Mouse (Mus musculus) stomach, postnatal 0 days (tissue): Measurements from ENCODE around the gene Gstt1. TPM values are rescaled to one million over a fixed set of nuclear protein-coding genes. Genes with fewer than 3 reads are reported as not detected.

Experiments used
- ATAC-seq: fragments of 200-750 bp; cut with Nextera tagmentation; 2 replicates; pipeline ENCODE4 v1.8.0; 2017; ENCODE audit not compliant: low FRiP score, low TSS enrichment
- DNase-seq: peaks from one replicate; pipeline ENCODE4 v3.0.0-alpha.2; 2016; ENCODE audit warnings: low spot score
- H3K27ac ChIP-seq: fragments of 300-500 bp; sonication (generic); replicated peaks from 2 replicates; pipeline ENCODE4 v1.5.1; 2014; ENCODE audit warnings: mild to moderate bottlenecking, control low read depth
- H3K27me3 ChIP-seq: fragments of 300-500 bp; sonication (generic); 2 replicates; pipeline ENCODE4 v1.6.1; 2014; ENCODE audit warnings: low read length; ENCODE audit not compliant: control insufficient read depth, insufficient read depth
- H3K36me3 ChIP-seq: fragments of 300-500 bp; sonication (generic); 2 replicates; pipeline ENCODE4 v1.6.1; 2014; ENCODE audit warnings: low read length, mixed read lengths; ENCODE audit not compliant: control insufficient read depth, insufficient read depth
- H3K4me1 ChIP-seq: fragments of 300-500 bp; sonication (generic); replicated peaks from 2 replicates; pipeline ENCODE4 v1.6.1; 2014; ENCODE audit warnings: antibody characterized with exemption; ENCODE audit not compliant: control insufficient read depth, insufficient read depth
- H3K4me2 ChIP-seq: fragments of 300-500 bp; sonication (generic); replicated peaks from 2 replicates; pipeline ENCODE4 v1.6.1; 2014; ENCODE audit warnings: low read depth, mild to moderate bottlenecking, control low read depth, moderate library complexity
- H3K4me3 ChIP-seq: fragments of 300-500 bp; sonication (generic); 2 replicates; pipeline ENCODE4 v1.5.1; 2014; ENCODE audit warnings: low read depth, low read length, control low read depth
- H3K9ac ChIP-seq: fragments of 300-500 bp; sonication (generic); 2 replicates; pipeline ENCODE4 v1.6.1; 2014; ENCODE audit warnings: mild to moderate bottlenecking, low read length, control low read depth, mixed read lengths
- H3K9me3 ChIP-seq: fragments of 300-500 bp; sonication (generic); 2 replicates; pipeline ENCODE4 v1.6.1; 2016; ENCODE audit warnings: low read length; ENCODE audit not compliant: control insufficient read depth
- CTCF ChIP-seq: IDR thresholded peaks from 2 replicates; pipeline ENCODE4 v1.5.1; 2016; ENCODE audit warnings: antibody characterized with exemption, low read depth, mild to moderate bottlenecking, moderate library complexity
- EP300 ChIP-seq: optimal IDR thresholded peaks from 2 replicates; pipeline ENCODE3; 2016; ENCODE audit warnings: antibody characterized with exemption
- WGBS: fragments of 180-500 bp; shearing (Covaris S2); extraction: QIAGEN DNeasy Blood & Tissue Kit; methylation state at CpG from one replicate; pipeline ENCODE4 v1.1.7; 2014; 5-methylcytosine and 5-hydroxymethylcytosine counted together
- polyA plus RNA-seq: library from polyadenylated mRNA; unstranded; fragments of >200 nt; fragmentation: Nextera tagmentation; extraction: Ambion mirVana; gene quantifications from 2 replicates; pipeline ENCODE4 v1.2.1, GENCODE M21; 2015

The Gstt1 gene
- polyA plus RNA-seq, 1 experiment from 2014 or later = 16.1 TPM

- H3K27ac ChIP-seq = no peak overlapping the region
- no peaks in the 10 kb centered on the region for H3K4me1 ChIP-seq
- H3K9me3 ChIP-seq = no peaks in the 10 kb centered on the region
- H3K9ac ChIP-seq = no peak overlapping the region
- TF ChIP-seq EP300 = no peak
- TF ChIP-seq CTCF = no peak
- no peak overlapping the region for H3K4me3 ChIP-seq
- ATAC-seq = 0 out of 2 replicates have a peak, but pooled peaks have one; percentile 33
- no peaks in the 10 kb centered on the region for H3K36me3 ChIP-seq
- H3K4me2 ChIP-seq = no peak overlapping the region
- DNase-seq = no peak
- 80% methylated on average over 6 of the region's 6 CpGs for WGBS
- no peaks in the 10 kb centered on the region for H3K27me3 ChIP-seq
Measured at GRCm38 (mm10) chr10:75789081-75789735, 9.2 kb downstream of the Gstt1 start.

DNA sequence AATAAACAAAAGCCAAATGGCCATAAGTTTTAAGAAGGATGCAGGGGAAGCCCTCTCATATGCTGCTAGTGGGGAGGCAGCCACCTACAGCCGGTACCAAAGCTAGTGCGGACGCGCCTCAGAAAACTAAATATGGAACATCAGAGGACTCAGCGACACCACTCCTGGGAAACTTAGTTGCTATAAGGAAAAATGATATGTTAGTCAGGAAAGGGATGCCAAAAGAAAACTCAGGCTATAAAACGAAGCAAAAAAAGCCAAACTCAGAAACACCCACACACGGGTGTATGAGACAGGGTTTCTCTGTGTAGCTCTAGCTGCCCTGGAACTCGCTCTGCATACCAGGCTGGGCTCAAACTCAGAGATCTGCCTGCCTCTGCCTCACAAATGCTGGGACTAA is 10.1 kb downstream of the Gstt1 start:
- Histone ChIP-seq H3K4me1 (no peaks in the 10 kb centered on the region), H3K9me3 (no peaks in the 10 kb centered on the region), H3K36me3 (no peaks in the 10 kb centered on the region), H3K9ac (no peak overlapping the region), H3K27me3 (no peaks in the 10 kb centered on the region), H3K27ac (no peak overlapping the region), H3K4me2 (no peak overlapping the region), H3K4me3 (no peak overlapping the region)
- DNase-seq (no peak), ATAC-seq (no peak)
- WGBS = 90% methylated on average over 8 of the region's 8 CpGs
- TF ChIP-seq EP300 = no peak
- no peak for TF ChIP-seq CTCF

DNA sequence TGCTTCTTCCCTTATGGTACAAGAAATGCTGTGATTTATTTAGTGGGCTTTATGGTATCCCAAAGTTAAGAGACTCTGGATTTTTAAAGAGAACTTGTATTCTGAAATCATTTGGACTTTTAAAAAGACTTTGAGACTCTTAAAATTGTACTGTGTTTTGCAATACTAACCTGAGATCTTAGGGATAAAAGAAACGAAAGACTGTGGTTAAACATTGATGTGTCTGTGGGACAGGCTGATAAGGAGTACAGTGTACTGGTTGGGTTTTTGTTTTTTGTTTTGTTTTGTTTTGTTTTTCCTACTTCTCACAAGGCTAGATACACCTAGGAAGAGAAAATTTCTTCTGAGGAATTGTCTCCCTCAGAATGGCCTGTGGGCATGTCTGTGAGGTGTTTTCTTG is 12.9 kb downstream of the Gstt1 start:
- no peak overlapping the region for H3K4me3 ChIP-seq
- H3K9ac ChIP-seq = no peak overlapping the region
- H3K4me2 ChIP-seq = no peak overlapping the region
- DNase-seq = no peak
- no peaks in the 10 kb centered on the region for H3K36me3 ChIP-seq
- no peaks in the 10 kb centered on the region for H3K9me3 ChIP-seq
- no peaks in the 10 kb centered on the region for H3K27me3 ChIP-seq
- no peaks in the 10 kb centered on the region; the same call in 1 of the 2 replicates for H3K4me1 ChIP-seq
- H3K27ac ChIP-seq = no peak overlapping the region
- no peak for ATAC-seq
- TF ChIP-seq EP300 = no peak
- TF ChIP-seq CTCF = no peak
- WGBS = 62% methylated on average over 1 of the region's 1 CpGs

DNA sequence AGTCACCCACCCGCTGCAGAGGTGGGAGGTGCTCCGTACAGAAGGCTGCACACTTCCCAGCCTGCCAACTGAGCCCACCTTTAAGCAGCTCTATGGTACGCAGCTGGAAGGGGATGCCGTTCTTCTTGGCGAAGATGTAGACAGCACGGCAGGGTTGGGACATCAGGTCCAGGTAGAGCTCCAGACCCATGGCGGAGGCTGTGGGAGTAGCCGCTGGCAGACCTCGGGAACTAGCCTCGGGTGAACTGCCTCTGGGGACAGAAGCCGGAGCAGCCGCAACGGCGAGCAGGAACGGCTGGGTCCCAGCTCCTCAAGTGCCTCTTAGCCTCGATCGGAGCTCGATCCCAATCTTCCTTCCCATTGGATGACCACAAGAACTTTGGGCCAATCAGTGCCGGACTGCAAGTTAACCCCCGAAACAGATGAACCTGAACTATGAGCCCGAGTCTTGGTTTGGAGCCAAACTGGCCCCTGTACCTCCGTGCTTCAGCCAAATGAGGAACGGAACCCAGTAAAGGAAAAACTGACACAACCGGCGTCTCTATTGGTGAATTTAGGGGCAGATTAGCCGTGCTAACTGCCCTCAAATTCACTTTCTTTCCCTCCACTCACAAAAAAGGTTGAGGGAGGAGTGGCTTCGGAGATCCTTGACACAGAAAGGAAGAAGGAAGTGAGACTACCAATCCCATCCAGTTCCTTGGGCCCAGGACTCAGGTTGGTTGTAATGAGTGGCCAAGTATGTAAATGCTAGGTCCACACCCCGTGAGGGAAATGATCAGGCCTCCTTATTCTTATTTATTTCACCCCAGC is 17.4 kb downstream of the Gstt1 start, which contains the start of the genes Gm20441 and Gstt3:
Gene Gm20441, minus strand, starts transcription at position 186 of the 810 bp plus-strand sequence.
Gene Gstt3, minus strand, starts transcription at position 646 of the 810 bp plus-strand sequence.
- 1% methylated on average over 28 of the region's 28 CpGs for WGBS
- peak; percentile 94 for ATAC-seq
- TF ChIP-seq CTCF = no peak
- TF ChIP-seq EP300 = no peak
- peak; percentile 84 for DNase-seq
- H3K4me2 ChIP-seq = peak within 1 kb of the TSS; percentile 95
- H3K36me3 ChIP-seq = no peaks in the 10 kb centered on the region
- peak within 1 kb of the TSS; percentile 92 for H3K27ac ChIP-seq
- H3K27me3 ChIP-seq = no peaks in the 10 kb centered on the region
- peak within 1 kb of the TSS; percentile 67 for H3K9ac ChIP-seq
- H3K9me3 ChIP-seq = no peaks in the 10 kb centered on the region
- H3K4me1 ChIP-seq = no peaks in the 10 kb centered on the region; the same call in 1 of the 2 replicates
- peak within 1 kb of the TSS; percentile 57 for H3K4me3 ChIP-seq

GRCm38 (mm10) chr10:75779206-75780174 is 18.9 kb downstream of the Gstt1 start:
- Histone ChIP-seq H3K9ac (no peak overlapping the region), H3K9me3 (no peaks in the 10 kb centered on the region), H3K4me1 (no peaks in the 10 kb centered on the region; the same call in 1 of the 2 replicates), H3K27me3 (no peaks in the 10 kb centered on the region), H3K36me3 (no peaks in the 10 kb centered on the region), H3K4me2 (peak overlapping the region; percentile 95), H3K27ac (peak overlapping the region; percentile 92), H3K4me3 (peak overlapping the region; percentile 57; the same call in 1 of the 2 replicates)
- TF ChIP-seq CTCF (no peak), EP300 (no peak)
- WGBS = 24% methylated on average over 15 of the region's 15 CpGs
- DNase-seq (peak; percentile 84), ATAC-seq (peak; percentile 62)
